Mouse (Mus musculus) embryo, embryonic 11 days (tissue): ENCODE results near the gene Nup62cl.

Experiments
- DNase-seq: peaks from one replicate; pipeline ENCODE4 v3.0.0-alpha.2; 2015

Gene Nup62cl

GRCm38 (mm10) chrX:140062135-140062975 is at the start of gene Nup62cl, which contains the start of gene Pih1h3b:
TSS of gene Nup62cl (minus strand) at chrX:140062712.
TSS of gene Pih1h3b (plus strand) at chrX:140062879.
- DNase-seq: peak; percentile 60

GRCm38 (mm10) chrX:140094066-140094465 is 31.6 kb upstream of the Nup62cl start:
- DNase-seq: no peak

- DNase-seq: no peak
Measured at GRCm38 (mm10) chrX:140082535-140082934, 20.0 kb upstream of the Nup62cl start.

- DNase-seq: peak; percentile 14
Measured at GRCm38 (mm10) chrX:140060886-140061874, 1.3 kb downstream of the Nup62cl start.

- DNase-seq: no peak
Measured at GRCm38 (mm10) chrX:139998691-139999065, 63.8 kb downstream of the Nup62cl start.

- DNase-seq: peak; percentile 77
Measured at GRCm38 (mm10) chrX:139997740-139998690, 64.5 kb downstream of the Nup62cl start, which contains the start of gene Rbm41. TSS of gene Rbm41 (minus strand) at chrX:139998595.

- no peak for DNase-seq
Measured at GRCm38 (mm10) chrX:139982115-139982514, 80.4 kb downstream of the Nup62cl start.
